Mouse (Mus musculus) intestine, postnatal 0 days (tissue): Measurements from ENCODE around the gene Tifab. TPM values are rescaled to one million over a fixed set of nuclear protein-coding genes. Genes with fewer than 3 reads are reported as not detected.

ENCODE experiments used
- ATAC-seq: fragments of 200-750 bp; cut with Nextera tagmentation; 2 replicates; pipeline ENCODE4 v1.8.0; 2017; ENCODE audit warnings: mild to moderate bottlenecking, moderate TSS enrichment, moderate library complexity
- H3K27ac ChIP-seq: fragments of 300-500 bp; sonication (generic); 2 replicates; pipeline ENCODE4 v1.5.1; 2014; ENCODE audit warnings: mild to moderate bottlenecking, low read depth, low read length, moderate library complexity
- H3K27me3 ChIP-seq: fragments of 300-500 bp; sonication (generic); replicated peaks from 2 replicates; pipeline ENCODE4 v1.6.1; 2014; ENCODE audit warnings: low read length, mixed read lengths; ENCODE audit not compliant: control insufficient read depth, insufficient read depth
- H3K36me3 ChIP-seq: fragments of 300-500 bp; sonication (generic); 2 replicates; pipeline ENCODE4 v1.6.1; 2014; ENCODE audit warnings: mild to moderate bottlenecking, moderate library complexity; ENCODE audit not compliant: control insufficient read depth, insufficient read depth
- H3K4me1 ChIP-seq: fragments of 300-500 bp; sonication (generic); replicated peaks from 2 replicates; pipeline ENCODE4 v1.6.1; 2014; ENCODE audit warnings: antibody characterized with exemption, low read length, mixed read lengths; ENCODE audit not compliant: control insufficient read depth, insufficient read depth
- H3K4me2 ChIP-seq: fragments of 300-500 bp; sonication (generic); replicated peaks from 2 replicates; pipeline ENCODE4 v1.6.1; 2014; ENCODE audit warnings: low read depth, mild to moderate bottlenecking, moderate library complexity
- H3K4me3 ChIP-seq: fragments of 300-500 bp; sonication (generic); 2 replicates; pipeline ENCODE4 v1.5.1; 2014; ENCODE audit warnings: low read depth, low read length
- H3K9ac ChIP-seq: fragments of 300-500 bp; sonication (generic); 2 replicates; pipeline ENCODE4 v1.6.1; 2014; ENCODE audit warnings: mild to moderate bottlenecking, low read depth, low read length
- H3K9me3 ChIP-seq: fragments of 300-500 bp; sonication (generic); 2 replicates; pipeline ENCODE4 v1.6.1; 2016; ENCODE audit warnings: mixed run types; ENCODE audit not compliant: control insufficient read depth
- CTCF ChIP-seq: sonication (generic); IDR thresholded peaks from 2 replicates; pipeline ENCODE4 v1.5.1; 2016; ENCODE audit warnings: low read depth, mild to moderate bottlenecking, control low read depth, antibody characterized with exemption, moderate library complexity
- WGBS: fragments of 180-500 bp; shearing (Covaris S2); extraction: QIAGEN DNeasy Blood & Tissue Kit; methylation state at CpG from one replicate; pipeline ENCODE4 v1.1.7; 2014; 5-methylcytosine and 5-hydroxymethylcytosine counted together
- polyA plus RNA-seq: library from polyadenylated mRNA; unstranded; fragments of >200 nt; fragmentation: Nextera tagmentation; extraction: Ambion mirVana; gene quantifications from 2 replicates; pipeline ENCODE4 v1.2.1, GENCODE M21; 2015

The Tifab gene
- polyA plus RNA-seq, 1 experiment from 2014 or later = 3.4 TPM

- Histone ChIP-seq H3K9ac (no peak overlapping the region), H3K4me3 (peak overlapping the region; percentile 23), H3K4me2 (peak overlapping the region; percentile 59), H3K9me3 (no peaks in the 10 kb centered on the region), H3K27ac (no peak overlapping the region), H3K36me3 (no peaks in the 10 kb centered on the region), H3K27me3 (peaks cover 53% of the 10 kb centered on the region), H3K4me1 (no peaks in the 10 kb centered on the region)
- no peak for TF ChIP-seq CTCF
- no peak for ATAC-seq
- WGBS = under 1% methylated on average over 46 of the region's 46 CpGs
Measured at GRCm38 (mm10) chr13:56221129-56221910, 42.6 kb upstream of the Tifab start.

- peaks cover 45% of the 10 kb centered on the region for H3K27me3 ChIP-seq
- H3K27ac ChIP-seq = no peak overlapping the region
- no peak overlapping the region for H3K9ac ChIP-seq
- no peak overlapping the region for H3K4me3 ChIP-seq
- WGBS = 50% methylated on average over 9 of the region's 9 CpGs
- no peak for TF ChIP-seq CTCF
- ATAC-seq = no peak
- H3K36me3 ChIP-seq = no peaks in the 10 kb centered on the region
- no peaks in the 10 kb centered on the region for H3K9me3 ChIP-seq
- no peaks in the 10 kb centered on the region for H3K4me1 ChIP-seq
- H3K4me2 ChIP-seq = no peak overlapping the region
Measured at GRCm38 (mm10) chr13:56219254-56219653, 40.6 kb upstream of the Tifab start.

GRCm38 (mm10) chr13:56216090-56216489, 37.4 kb upstream of the Tifab start:
- TF ChIP-seq CTCF = no peak
- H3K4me1 ChIP-seq = no peaks in the 10 kb centered on the region
- H3K4me3 ChIP-seq = no peak overlapping the region
- no peak overlapping the region for H3K4me2 ChIP-seq
- peaks cover 13% of the 10 kb centered on the region for H3K27me3 ChIP-seq
- H3K27ac ChIP-seq = no peak overlapping the region
- ATAC-seq = no peak
- WGBS = 35% methylated on average over 4 of the region's 4 CpGs
- no peaks in the 10 kb centered on the region for H3K36me3 ChIP-seq
- no peaks in the 10 kb centered on the region for H3K9me3 ChIP-seq
- H3K9ac ChIP-seq = no peak overlapping the region

GRCm38 (mm10) chr13:56214633-56215032, 35.9 kb upstream of the Tifab start:
- Histone ChIP-seq H3K4me2 (no peak overlapping the region), H3K27me3 (peaks cover 4% of the 10 kb centered on the region), H3K4me3 (no peak overlapping the region), H3K4me1 (no peaks in the 10 kb centered on the region), H3K36me3 (no peaks in the 10 kb centered on the region), H3K9me3 (no peaks in the 10 kb centered on the region), H3K9ac (no peak overlapping the region), H3K27ac (no peak overlapping the region)
- WGBS = 61% methylated on average over 5 of the region's 5 CpGs
- TF ChIP-seq CTCF = no peak
- no peak for ATAC-seq

- no peaks in the 10 kb centered on the region for H3K27me3 ChIP-seq
- 30% methylated on average over 8 of the region's 8 CpGs for WGBS
- H3K4me1 ChIP-seq = no peaks in the 10 kb centered on the region
- H3K9ac ChIP-seq = no peak overlapping the region
- H3K4me3 ChIP-seq = no peak overlapping the region
- no peak for ATAC-seq
- H3K27ac ChIP-seq = no peak overlapping the region
- no peaks in the 10 kb centered on the region for H3K9me3 ChIP-seq
- no peak for TF ChIP-seq CTCF
- H3K36me3 ChIP-seq = no peaks in the 10 kb centered on the region
- H3K4me2 ChIP-seq = peak overlapping the region; percentile 37
Measured at GRCm38 (mm10) chr13:56209067-56209411, 30.4 kb upstream of the Tifab start.

- no peaks in the 10 kb centered on the region for H3K4me1 ChIP-seq
- peak overlapping the region; percentile 37 for H3K4me2 ChIP-seq
- TF ChIP-seq CTCF = no peak
- 13% methylated on average over 35 of the region's 35 CpGs for WGBS
- no peak for ATAC-seq
- no peaks in the 10 kb centered on the region for H3K36me3 ChIP-seq
- no peaks in the 10 kb centered on the region for H3K9me3 ChIP-seq
- H3K27me3 ChIP-seq = no peaks in the 10 kb centered on the region
- no peak overlapping the region for H3K4me3 ChIP-seq
- H3K27ac ChIP-seq = no peak overlapping the region
- no peak overlapping the region for H3K9ac ChIP-seq
Measured at GRCm38 (mm10) chr13:56208225-56209066, 29.8 kb upstream of the Tifab start.
